Mouse (Mus musculus) telencephalon, adult 2 months (tissue): ENCODE data around the gene Actl6b.

Experiments
- DNase-seq: peaks from one replicate; pipeline ENCODE4 v3.0.0-alpha.2; 2011; ENCODE audit warnings: low read depth, low spot score

The Actl6b gene

GRCm38 (mm10) chr5:137553411-137553837, at the start of gene Actl6b:
Gene Actl6b, plus strand, starts transcription at chr5:137553517.
- DNase-seq = no peak

GRCm38 (mm10) chr5:137504041-137504440, 49.3 kb upstream of the Actl6b start:
- DNase-seq = no peak

DNA sequence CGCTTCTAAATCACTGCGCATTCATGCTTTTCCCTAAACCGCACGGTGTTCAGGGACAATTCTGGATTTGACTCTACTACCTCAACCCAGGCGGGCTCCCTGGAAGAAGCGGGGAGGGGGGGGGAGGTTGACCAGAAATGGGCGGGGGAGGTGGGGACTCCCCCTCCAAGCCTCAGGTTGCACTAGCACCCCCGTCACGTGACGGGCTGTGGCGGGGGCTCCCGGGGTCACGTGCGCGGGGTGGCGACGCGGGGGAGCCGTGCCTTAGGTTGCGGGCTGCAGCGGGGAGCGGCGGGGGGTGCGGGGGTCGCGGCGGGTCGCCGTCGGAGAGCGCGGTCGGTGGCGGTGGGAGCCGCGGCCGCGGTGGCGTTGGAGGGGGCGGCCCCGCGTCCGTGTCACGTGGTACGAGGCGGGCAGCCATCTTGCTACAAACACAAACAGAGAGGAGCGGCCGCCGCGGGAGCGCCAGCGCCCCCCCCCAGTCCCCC, 43.3 kb upstream of the Actl6b start:
- no peak for DNase-seq

DNA sequence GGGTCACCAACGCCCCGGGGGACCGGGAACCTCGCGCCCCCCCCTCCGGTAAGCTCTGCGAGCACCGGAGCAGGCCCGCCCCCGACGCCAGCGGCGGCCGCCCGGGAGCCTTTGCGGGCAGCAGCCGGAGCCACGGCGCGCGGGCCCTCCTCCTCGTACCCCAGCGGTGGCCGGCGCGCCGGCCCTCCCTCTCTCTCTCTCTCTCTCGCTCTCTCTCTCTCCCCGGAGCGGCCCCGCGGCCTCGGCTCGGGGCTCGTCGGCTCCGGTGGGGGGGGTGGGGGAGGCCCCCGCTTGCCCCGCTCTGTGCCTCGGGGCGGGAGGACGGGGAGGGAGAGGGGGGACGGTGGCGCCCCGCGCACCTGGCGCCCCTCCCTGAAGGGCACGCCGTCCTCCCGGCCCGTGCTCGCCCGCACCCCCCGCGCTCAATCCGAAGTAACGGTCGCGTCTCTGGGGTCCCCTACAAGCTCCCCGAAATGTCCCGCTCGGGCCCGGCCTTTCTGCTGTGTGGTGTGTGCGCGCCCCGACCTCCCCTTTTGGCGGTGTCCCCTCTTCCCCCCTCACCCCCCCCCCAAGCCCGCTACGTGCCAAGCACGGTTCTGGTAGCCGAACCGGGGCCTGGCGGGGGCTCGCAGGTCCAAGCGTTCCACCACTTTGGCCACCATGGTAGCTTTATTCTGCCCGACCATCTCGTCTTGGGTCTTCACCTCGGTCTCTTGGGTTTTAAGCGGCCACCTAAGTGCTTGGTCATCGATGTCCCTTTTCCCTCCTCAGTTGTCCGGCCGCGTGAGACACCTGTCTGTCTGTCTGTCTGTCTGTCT, 42.5 kb upstream of the Actl6b start:
- no peak for DNase-seq

DNA sequence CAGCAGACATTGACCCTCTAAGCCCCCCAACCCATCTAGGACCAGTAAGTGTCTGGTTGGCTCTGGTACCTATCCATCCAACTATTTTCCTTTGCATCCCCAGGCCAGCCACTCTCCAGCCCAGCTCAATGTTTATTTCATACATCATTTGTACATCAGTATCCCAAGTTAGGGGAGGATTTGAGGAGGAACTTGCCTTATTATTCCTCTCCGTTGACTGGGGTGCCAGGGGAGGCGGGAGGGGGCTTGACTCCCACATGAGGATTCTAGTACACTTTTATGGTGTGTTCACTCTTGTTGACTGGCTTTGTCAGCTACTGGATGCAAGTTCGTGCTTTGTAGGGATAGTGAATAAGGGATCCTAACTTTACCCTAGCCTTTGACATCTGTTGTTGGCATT, 41.6 kb upstream of the Actl6b start:
- DNase-seq = no peak

DNA sequence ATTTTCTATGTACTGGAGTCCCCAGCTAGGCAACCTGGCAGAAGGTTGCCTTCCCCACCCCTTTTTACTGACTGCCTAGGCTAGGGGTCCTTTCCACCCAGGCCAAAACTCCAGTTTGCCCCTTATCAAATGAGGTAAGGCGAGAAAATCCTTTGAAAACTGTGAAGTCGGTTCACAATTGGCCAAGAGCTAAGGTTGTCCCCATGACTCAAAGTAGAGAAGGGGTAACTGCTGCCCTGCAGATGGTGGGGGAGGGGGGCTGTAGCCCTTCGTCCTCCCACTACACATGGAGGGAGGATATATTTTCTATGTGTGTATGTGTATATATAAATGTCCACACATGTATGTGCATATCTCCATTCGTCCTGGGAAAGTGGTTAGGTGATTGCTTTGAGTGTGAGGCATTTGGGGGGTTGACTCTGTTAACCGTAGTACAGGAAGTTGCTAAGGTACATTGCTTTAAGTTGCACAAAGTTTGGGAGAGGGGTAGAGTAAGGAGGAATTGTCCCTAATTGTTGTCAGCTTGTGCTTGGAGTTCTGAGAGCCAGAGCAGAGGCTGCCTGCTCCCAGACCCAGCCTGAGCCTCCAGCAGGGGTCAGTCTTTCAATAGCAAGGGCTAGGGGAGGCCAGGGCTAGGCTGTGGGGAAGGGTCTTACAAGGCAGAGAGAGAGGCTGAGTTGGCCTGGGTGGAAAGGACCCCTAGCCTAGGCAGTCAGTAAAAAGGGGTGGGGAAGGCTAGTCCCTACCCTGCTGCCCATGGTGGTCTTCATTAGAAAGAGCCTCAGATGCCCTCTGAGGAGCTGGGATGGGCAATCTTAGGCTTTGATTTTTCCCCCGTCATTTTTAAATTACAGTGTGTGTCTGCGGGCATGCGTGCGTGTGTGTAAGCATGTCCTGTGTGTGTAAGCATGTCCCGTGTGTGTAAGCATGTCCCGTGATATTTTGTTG, 40.2 kb upstream of the Actl6b start:
- no peak for DNase-seq

DNA sequence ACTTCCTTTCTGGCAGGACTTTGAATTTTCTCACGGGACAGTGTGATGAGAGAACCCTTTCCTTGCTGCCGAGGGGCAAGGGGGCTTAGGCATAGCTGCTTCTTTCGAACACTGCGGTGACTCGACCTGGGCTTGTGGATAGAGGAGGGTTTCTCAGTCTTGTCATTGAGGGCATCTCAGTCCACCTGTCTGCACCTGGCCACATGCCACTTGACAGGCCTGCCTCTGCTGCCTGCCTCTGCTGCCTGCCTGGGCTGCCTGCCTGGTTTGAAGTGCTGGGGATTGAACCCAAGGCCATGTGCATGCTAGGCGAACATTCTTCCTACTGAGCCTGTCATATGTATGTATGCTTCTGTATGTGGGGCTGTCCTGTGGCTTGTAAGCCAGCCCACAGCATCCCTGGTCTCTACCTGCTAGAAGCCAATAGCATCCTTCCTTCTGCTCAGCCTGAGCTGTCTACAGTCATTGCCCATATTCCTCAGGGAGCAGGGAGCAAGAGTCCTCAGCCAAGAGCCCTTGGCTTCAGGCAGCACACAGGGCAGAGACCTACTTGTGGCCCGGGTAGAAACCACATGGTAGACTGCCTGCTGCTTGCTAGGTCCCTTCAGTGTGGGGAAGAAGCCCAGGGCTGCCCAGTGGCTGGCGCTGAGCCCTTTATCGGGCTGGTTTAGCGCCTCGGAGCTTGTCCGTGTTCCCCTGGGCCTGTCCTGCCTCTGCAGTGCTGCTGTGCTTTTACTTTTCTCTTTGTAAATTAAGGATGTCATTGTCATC, 39.2 kb upstream of the Actl6b start:
- no peak for DNase-seq

GRCm38 (mm10) chr5:137514811-137515210, 38.5 kb upstream of the Actl6b start:
- DNase-seq = no peak

GRCm38 (mm10) chr5:137518436-137518835, 34.9 kb upstream of the Actl6b start, which contains the start of gene Gigyf1:
Gene Gigyf1, plus strand, starts transcription at chr5:137518548.
- no peak for DNase-seq

DNA sequence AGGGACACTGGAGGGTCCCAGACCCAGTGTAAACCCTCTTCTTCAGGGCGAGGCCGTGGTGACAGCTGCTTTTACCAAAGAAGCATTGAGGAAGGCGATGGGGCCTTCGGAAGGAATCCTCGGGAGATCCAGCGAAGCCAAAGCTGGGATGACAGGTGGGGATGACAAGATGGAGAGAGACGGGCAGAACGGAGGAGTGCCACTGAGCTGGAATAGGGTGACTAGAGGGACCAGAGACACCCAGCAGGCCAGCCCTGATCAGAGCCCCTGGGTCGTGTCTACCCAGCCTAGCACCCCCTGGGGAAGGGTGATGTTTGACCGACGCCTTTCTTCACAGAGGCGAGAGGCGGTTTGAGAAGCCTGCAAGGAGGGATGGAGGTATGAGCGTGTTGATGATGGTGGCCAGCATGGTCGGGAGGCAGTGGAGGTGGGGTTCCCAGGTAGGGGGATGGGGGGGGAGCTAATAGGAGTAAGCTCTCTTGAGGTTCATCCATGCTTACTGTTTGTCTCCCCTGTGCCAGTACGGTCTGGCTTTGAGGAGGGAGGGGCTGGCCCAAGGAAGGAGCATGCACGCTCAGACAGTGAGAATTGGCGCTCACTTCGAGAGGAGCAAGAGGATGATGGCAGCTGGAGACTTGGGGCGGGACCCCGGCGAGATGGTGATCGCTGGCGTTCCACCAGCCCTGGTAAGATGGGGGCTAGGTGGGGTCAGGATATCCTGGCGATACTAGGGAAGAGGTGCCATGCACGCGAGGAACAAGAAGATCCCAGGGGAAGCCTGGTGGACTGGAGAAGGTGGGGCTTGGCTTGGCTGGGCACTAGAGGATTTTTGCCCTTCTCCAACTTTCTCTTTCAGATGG, 33.4 kb upstream of the Actl6b start:
- no peak for DNase-seq

- DNase-seq = no peak
These were observed 31.5 kb upstream of the Actl6b start for GRCm38 (mm10) chr5:137521861-137522260.

GRCm38 (mm10) chr5:137522711-137523110, 30.6 kb upstream of the Actl6b start:
- DNase-seq = no peak

DNA sequence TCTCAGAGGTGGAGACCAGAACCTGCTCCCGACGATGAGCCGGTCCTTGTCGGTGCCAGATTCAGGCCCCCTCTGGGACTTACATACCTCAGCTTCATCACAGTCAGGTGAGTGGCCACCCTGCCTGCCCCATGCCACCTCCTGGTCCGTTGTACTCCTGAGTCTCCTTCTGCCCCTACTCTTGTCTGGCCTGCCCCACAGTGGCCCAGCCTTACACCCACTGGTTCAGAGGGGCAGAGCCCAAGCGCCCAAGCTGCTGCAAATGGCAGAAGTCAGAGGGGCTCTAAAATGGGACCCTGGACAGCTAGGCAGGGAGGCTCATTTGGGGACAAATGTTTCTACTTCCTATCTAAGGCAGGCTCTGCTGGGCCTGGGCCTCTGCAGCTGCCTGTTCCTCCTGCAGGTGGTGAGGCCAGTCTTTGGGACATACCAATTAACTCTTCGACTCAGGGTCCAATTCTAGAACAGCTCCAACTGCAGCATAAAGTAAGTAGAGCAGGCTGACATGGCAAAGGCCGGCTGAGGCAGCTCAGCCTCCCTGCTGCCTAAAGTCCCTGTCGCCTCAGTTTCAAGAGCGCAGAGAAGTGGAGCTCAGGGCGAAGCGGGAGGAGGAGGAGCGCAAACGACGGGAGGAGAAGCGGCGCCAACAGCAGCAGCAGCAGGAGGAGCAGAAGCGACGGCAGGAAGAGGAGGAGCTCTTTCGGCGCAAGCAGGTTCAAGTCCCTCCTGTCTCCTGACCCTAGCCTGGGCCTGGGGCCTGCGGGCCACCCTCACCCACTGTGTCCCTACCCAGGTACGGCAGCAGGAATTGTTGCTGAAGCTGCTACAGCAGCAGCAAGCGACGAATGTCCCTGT, 29.7 kb upstream of the Actl6b start:
- no peak for DNase-seq

- DNase-seq = no peak
These were observed 29.1 kb upstream of the Actl6b start for GRCm38 (mm10) chr5:137524251-137524515.

- DNase-seq = no peak
These were observed 28.6 kb upstream of the Actl6b start for GRCm38 (mm10) chr5:137524671-137525070.

GRCm38 (mm10) chr5:137525511-137525910, 27.8 kb upstream of the Actl6b start:
- no peak for DNase-seq

- no peak for DNase-seq
These were observed 27.0 kb upstream of the Actl6b start for GRCm38 (mm10) chr5:137526192-137526936.

DNA sequence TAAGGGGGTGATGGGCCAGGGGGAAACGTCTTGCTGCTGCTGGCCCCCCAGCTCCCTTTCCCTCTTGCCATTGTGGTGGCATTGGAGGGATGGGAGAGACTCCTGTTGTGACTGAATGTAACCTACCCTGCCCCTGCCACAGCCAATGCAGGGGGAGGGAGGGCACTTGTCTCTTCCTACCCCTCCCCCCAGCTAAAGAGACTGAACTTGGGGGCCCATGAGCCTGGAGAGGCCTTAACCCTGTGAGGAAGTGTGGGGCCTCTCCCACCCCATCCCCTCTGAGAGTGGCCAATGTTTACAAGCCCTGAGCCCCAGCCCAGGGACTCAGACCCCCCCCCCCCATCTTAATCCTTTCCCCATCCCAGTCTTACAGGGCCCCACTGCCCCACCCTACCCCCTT, 25.9 kb upstream of the Actl6b start:
- DNase-seq = no peak
